Mouse (Mus musculus) liver (tissue): ENCODE results near the gene Nfatc2.

Experiments
- DNase-seq: peaks from one replicate; pipeline ENCODE4 v3.0.0-alpha.2; 2020; ENCODE audit warnings: mixed read lengths

Gene Nfatc2

DNA sequence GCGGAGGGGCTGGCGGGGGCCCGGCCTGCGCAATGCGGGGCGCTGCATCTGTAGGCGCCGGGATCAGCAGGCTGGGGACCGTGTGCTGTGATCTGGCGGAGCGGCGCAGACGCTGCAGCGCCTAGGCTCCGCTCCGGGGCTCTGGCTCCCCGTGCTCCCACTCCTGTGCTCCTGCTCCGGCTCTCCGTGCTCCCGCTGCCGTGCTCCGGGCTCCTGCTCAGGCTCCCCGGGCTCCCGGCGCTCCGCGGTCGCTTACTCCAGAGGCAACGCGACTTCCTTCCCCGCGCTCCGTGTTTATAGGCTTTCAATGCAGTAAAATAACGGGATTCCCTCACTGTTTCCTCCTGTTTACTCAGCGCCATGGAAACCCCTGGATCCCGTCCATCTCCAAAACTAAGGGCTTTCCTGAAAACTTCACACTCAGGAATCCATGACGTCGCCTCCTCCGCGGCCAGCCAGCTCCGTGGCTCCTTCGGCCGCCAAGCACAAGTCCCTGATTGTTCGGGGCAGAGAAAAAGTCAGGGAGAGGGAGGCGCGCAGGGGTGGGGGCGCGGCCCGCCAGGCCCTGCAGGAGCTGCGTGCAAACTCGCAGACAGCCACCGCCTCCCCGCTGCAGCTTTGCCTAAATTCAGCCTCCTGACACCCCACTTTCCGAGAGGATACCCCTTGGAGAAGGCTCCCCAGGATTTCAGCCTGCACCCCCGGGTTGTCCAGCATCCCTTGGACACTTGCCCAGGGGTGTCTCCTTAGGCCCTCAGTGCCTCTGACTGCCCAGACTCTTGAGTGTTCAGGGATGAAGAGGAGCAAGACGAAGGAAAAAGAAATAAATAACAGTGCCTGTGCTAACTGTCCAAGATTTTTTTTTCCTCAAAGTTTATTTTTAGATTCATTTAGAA is at the start of gene Nfatc2:
Gene Nfatc2, minus strand, starts transcription at position 167 of the 896 bp plus-strand sequence.
- DNase-seq = peak; percentile 29

DNA sequence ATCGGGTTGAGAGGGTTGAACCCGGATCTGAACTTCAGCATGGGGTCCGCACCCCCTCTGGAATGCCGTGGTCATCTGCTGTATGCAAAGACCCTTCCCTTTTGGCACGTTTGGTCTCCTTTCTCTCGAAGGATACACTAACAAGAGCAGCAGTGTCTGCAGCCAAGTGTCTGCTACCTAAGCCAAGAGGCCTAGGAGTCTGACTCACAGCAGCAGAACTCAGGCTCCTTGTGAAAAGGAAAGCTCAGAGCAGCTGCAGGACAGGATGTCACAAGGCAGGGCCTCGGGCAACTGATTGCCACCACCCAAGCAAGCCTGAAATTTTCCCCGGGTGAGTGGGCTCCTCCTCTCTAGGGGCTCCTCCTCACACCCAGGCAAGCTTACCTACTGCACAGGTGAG is 46.7 kb upstream of the Nfatc2 start:
- DNase-seq = no peak

DNA sequence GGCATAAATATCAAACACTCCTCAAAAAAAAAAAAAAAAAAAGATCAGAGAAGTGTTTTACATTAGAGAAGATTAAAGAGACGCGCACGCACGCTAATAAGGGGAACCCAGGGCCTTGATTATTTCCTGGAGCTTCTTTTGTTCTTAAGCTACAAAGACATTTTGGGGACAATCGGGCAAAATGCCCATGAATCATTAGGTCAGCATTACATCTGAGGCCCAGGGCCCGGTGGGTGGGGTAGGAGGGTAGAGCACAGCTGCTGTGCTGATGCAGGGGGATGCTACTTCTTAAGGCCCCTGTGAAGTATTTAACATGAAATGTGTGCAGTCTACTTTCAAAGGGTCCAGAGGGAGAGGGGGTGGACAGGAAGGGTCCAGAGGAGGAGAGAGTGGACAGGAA is 43.4 kb upstream of the Nfatc2 start:
- DNase-seq = no peak

DNA sequence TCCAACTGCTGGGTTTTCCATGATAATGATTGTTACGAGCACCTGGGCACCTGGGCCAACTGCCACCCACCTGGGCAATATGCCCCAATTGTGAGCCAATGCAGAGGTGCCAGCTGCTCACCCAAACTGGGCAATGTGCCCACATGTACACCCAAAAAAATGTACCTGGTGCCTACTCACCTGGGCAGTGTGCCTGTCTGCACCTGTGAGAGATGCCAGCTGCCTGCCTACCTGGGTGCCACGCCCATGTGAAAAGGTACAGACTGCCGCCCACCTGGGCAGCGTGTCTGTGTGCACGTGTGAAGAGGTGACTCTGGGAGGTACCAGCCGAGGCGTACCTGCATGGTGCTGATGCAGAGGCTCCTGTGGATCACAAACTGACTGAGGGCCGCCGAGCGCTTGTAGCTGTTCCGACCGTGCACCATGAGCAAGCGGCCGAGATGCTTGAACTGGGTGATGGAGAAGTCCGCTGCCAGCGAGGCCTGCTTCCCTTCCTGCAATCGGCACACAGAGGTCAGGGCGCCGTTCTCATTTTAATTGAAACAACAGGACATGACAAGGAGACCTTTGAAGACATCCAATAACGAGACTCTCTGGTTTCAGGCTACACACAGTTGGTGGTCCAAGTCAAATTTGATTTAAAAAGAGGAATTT is 42.2 kb upstream of the Nfatc2 start:
- DNase-seq = no peak

DNA sequence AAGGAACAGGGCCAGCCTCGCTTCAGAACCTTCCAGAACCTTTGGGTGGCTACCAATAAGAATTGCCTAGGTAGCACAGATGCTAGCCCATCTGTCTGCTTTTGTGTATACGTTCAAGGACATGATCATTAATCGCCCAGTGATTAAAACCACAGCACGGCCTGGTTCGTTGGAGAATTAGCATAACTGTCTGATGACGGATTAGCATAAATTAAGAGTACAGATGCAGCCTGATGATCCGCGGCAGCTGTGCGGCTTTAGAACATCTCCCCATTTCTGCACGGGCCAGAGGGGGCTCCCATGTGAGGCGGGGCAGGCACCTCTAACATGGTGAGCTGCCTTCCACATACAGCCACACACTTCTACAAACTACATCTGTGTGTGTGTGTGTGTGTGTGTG is 40.7 kb upstream of the Nfatc2 start:
- DNase-seq = no peak

DNA sequence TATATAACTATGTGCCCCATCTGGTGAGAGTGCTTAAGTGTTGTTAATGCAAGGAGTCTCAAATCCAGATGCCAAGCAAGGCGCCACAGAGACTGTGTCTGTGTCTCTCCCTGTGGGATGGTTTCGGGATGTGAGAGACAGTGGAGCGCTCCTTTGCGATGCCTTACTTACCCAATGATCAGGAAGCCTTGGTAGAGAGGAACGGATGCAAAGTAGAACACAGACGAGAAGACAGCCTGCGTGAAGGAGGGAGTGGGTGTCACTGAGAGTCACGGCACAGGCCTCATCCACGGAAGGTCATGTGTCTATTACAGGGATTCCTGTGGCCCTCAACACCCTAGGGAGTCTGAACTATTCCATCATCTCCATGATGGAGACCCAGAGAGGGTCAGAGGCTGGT is 39.0 kb upstream of the Nfatc2 start:
- DNase-seq = no peak

DNA sequence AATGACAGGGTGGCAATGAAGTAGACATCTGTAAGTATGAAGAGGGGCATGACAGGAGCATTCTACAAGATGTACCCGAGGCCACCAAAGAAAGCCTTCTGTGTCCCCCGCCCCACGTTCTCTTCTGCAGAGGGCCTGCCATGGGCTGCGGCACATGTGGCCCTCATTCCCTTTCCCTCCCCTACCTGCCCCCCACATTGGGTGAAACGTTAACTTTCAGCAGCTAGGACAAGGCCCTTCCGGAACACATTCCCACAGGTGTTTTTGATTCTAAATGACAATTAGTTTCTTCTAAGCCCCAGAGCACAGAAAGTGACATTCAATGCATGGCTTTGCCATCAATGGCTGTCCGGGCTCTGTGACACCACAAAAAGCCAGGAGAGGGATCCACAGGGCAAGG is 33.4 kb upstream of the Nfatc2 start:
- DNase-seq = no peak

DNA sequence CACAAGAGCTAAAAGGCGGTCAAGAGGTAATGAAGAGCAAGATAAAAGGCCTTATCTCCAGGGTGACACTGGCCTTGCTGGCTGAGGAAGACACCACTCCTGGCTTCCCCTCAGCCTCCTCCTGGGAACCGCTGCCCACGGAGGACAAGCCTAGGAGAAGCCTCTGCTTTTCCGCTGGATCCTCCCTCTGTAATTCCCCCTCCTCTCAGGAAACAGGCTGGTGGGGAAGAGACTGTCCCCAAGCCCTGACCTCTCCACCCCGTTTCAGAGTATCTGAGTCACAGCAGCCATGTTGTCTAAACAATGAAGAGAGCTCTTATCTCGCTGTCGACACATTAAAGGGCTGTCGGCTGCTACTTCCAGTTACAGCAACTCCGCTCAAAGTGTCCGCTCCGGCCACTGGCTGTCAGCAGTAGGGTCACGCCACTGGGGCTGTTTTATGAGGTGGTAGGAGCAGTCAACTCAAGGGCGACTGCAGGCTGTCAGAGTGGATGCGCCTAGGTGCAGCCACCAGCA is 31.9 kb upstream of the Nfatc2 start:
- peak; percentile 41 for DNase-seq

DNA sequence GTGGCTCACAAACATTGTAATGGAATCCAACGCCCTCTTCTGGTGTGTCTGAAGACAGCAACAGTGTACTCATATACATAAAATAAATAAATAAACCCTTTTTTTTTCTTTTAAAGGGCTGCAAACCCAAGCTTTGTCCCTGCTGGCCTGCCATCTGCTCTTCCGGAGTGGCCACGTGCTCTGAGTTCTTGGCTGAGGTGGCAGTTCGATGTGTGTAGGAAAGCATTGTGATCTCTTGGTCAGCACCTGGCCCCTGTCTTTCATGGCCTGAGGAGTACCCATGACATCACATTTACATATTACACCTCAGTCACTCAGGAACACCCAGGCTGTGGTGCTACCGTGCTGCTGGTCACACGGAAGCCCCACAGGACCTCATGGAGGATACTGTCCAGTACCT is 31.1 kb upstream of the Nfatc2 start:
- no peak for DNase-seq

DNA sequence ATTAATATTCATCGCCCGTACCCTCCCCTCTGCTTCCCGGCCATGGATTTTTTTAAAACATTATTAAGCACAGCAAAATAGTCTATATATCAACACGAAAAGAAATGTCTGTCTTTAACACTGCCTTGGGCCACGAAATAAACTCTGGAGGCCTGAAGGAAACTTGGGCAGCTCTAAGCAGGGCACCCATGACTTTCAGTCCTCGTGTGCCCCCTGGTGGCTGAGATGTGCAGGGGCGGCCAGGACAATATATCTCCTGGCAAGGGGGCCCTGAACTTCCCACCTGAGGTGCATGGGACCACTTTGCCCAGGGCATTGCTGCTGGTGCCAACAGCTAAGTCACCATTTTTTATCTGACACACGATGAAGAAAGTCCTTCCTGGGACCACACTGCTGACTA is 27.3 kb upstream of the Nfatc2 start:
- peak; percentile 76 for DNase-seq

DNA sequence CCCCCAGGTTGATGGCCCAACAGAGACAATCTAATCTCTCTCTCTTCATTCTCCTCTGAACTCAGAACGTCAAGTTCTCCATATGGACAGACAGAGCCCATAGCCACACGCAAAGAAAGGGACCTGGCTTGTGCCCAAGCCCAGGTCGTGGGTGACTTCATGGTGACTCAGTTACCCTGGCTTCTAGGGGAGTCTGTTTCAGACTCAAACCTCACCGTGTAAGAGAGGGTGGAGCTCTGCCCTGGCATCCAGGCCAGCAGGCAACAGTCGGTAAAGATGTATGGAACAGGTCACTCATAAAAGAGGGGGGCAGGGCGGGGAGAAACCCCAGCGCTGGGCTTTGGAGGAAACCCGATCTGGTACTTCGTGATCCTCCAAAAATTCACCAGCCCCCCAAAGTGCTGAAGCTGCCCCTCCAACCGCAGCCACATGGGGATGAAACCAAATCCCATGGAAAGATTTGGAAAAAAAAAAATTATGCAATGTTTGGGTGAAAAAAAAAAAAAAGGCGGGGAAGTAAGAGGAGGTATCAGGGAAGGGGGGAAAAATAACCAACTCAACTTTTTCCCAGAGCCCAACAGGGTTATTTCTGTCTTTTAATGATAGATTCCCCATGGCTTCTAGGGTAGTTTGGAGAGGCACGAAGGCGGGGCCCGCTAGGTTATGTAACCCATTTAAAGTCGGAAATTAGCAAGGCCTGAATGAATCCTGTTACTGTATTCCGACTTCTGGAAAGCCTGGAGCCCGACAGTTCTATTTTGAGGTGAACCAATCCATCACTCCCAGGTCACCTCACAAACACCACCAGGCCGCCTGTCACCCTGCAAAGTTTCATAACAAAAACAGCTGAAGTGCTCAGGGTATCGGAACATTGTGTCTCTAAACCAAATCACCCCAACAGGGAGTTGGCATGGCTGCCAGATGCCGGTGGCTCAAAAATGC is 26.6 kb upstream of the Nfatc2 start:
- DNase-seq = no peak

DNA sequence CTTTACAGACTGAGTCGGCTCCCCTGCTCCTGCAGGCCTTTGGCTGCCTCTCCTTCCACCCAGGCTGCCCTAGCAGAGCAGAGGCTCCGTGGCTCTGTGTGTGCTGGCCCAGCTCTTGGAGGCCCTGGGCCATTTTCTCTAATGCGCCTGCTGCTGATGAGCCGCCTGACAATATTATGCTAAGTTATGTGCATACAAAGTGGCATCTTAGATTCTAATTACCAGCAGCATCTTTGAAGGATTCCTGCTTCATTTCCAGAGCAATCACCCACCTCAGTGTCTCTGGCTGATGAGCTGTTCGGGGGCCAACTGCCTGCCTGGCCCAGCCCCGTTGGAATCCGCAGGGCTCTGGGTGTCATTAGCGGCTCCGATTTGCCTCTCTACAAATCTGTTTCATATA is 24.9 kb upstream of the Nfatc2 start:
- DNase-seq = no peak

DNA sequence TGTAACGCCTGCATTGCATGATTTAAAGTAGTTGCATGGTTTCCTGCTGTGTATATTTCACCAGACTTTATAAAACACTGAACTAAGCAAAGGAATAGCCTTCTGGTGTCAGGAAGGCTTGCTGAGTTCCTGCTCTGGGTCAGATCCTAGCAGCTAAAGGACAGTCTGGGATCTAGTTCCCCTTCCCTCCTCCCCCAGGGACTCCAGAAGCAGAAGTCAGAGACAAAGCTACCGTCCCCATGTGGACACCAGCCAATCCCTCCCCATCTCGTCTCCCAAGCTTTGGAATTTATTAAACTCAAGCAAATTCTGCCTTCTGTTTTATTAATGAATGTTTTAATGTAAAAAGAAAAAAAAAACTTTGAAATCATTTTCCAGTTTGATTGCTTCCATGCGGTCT is 23.6 kb upstream of the Nfatc2 start:
- DNase-seq = no peak

DNA sequence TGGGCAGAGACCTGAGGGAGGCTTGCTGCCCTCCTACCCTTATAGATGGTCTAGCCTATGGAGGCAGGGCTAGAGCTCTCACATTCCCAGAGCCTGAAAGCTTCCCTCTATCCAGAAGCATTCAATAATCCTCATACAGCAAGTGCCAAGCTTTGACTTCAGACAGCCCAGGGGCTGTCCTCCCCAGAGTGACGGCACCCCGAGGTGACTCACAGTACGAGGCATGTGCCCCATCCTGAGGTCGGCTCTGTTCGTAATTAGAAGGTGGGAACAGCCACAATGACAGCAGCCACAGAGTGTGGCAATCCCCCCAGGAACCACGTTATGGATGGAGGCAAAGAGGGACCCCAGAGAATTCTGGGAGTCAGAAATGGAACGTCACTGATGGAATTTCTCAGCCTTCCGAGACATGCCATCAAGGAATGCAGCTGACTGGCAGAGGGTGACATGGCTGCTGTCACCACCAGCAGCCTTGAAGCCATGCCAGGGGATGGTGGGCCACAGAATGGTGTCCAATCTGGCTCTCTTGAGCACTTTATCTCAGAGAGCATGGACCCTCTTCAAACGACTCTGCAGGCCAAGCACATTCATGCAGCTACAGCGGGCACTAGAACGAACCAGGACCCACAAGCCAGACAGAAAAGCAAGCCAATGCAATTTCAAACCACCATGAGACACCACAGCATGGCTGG is 19.8 kb upstream of the Nfatc2 start:
- DNase-seq = no peak

DNA sequence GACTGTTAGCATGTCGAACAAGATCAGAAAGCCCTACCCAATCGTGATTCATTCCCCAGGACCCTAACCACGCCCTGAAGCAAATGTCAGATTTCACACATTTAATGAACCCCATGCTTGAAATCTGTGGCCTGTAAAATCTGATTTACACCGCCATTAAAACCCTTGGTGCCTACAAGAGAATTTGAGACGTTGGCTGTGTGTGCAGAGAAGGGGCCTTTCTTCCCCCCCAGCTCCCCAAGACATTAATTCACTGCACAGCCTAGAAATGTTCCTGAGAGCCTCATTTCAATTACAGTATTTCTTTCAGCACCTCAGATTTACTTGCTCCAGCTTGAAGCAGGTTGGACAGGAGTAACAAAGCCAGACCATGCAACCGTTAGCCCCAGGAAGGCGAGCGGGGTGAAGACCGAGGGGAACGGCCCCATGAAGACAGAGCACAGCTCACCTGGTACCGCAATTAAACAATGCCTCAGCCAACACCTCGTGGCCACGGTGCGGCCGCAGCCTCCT is 16.8 kb upstream of the Nfatc2 start:
- no peak for DNase-seq

DNA sequence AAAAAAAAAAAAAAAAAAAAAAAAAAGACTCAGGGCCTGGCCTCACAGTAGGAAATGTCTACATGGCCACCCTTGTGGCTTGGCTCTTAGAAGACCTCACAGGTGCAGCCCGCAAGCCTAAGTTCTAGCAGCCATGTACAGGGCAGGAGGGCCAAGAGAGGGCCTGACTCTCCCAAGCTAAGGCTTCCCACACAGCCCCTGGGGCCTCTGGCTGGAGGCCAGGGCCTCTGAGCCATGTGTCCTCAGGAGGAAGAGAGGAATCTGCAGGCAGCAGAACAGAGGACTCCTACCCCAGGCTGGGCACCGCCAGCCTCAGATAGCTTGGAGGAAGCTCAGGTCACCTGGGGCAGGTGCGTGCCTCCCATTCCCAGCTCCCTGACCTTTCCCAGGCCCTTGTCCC is 13.7 kb upstream of the Nfatc2 start:
- no peak for DNase-seq

DNA sequence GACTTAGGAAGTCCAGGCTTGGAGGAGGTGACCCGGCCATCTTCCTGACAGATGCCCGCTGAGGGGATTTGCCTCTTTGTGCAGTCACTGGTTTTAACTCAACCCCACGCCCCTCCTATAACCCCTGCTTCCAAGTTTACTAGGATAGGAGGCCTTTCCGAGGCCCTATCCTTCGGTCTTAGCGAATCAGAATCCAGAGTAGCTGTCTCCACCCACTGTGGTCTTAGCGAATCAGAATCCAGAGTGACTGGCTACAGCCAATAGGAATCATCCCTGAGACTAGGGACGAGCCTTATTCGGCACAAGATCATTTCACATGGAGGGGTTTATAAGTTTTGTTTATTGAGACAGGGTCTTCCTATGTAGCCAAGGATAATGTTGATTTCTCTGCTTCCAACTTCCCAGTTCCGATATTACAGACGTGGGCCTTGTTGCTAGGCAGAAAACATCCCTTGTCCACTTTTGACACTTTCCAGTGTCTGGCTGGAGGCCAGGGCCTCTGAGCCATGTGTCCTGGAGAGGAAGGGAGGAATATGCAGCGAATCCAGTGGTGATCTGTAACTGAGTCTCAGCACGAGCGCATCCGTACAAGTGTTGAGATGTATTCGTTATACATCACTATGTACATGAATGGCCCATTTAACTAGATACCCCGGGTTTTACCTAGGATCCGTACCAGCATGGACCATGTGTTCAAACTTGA is 12.9 kb upstream of the Nfatc2 start:
- DNase-seq = no peak

DNA sequence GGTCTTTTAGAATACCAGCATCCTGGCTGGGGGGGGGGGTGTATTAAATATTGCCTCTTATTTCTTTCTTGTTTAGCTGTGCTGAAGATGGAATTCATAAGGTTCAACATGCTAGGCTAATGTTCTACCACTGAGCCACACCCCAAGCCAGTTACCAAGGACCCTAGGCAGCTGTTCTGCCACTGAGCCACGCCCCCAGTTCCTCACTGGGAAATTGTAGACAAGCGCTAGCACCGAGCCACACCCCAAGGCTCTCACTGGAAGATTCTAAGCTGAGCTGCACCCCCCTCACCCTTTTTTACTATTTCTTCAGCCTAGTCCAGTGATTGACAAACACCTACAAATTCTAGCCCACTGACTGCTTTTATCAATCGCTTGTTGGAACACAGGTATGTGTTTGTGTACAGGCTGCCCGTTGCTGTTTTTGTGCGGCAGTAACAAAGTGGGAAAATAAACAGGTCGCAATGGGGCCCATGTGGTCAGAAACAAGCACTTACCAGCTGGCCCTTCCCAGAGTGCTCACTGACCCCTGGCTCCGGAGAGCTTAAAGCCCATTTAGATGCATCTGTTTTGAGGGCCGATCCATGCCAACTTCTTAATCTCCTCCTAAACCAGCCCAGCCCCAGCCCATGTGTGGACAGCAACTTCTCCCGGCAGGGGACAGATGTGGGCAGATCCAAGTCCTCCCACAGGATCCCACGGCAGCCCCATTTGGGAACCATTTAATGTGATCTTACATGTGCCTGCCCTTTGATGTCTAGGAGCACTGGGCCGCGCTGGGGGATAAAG is 11.8 kb upstream of the Nfatc2 start:
- no peak for DNase-seq

DNA sequence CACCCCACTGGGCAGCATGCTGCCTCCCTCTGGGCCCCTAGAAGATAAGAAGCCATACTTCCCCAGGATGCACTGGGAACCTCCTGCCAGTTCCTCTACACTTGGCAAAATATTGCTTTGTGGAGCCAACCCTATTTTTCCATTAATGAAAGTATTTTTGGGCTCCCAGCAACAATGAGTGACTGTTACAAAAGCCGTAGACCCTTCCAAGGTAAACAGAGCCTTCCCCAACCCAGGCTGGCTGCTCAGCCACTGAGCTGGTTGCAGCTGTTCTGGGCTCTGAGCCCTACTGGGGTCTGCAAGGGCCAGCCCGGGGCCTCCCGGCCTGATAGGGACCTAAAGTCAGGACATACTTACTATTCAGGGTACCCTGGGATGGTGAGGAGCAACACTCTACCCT is 9.5 kb upstream of the Nfatc2 start:
- DNase-seq = no peak

DNA sequence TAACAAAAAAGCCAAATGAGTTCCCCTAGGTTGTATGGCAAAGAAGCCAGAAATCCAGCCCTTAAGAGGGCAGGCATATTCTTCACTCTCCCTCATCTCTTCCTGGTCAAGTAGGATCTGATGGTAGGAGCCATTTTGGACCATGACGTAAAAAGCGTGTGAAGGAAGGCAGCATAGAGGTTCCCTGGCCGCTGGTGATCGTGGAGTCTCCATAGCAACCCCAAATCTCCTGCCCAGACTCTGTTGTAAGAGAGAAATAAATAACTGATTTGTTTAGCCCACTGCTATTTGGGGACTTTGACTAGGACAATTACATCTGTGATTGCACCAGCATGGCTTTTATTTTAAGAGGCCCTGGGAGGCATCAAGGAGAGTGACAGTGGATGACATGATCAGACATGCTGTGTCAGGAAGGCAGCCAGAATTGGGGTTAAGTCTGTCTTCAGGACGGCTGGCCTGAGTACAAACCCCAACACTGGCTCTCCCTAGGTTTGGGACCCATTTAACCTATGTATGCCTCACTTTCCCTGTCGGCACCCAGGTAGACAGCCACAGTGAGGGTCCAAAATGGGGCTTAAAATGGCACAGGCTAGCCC is 8.3 kb upstream of the Nfatc2 start:
- no peak for DNase-seq
